Mouse (Mus musculus): ENCODE results near the gene Uba2.
"Not testable (repeated sequence)": the region's sequence is repeated elsewhere in the genome, so short reads cannot be mapped to it uniquely, and the experiment has no call there.

Uba2 gene

GRCm38 (mm10) chr7:34165999-34166398 is 3.4 kb downstream of the Uba2 start:
- no peak for DNase-seq

GRCm38 (mm10) chr7:34164671-34165070 is 4.7 kb downstream of the Uba2 start:
- no peak for DNase-seq

- DNase-seq: no peak
These were observed 10.2 kb downstream of the Uba2 start for GRCm38 (mm10) chr7:34159167-34159566.

- no peak for DNase-seq
These were observed 11.4 kb downstream of the Uba2 start for GRCm38 (mm10) chr7:34157994-34158393.

GRCm38 (mm10) chr7:34147193-34147592 is 22.2 kb downstream of the Uba2 start:
- no peak for DNase-seq

GRCm38 (mm10) chr7:34141123-34141522 is 28.3 kb downstream of the Uba2 start:
- no peak for DNase-seq

GRCm38 (mm10) chr7:34139493-34139892 is 29.9 kb downstream of the Uba2 start:
- no peak for DNase-seq

GRCm38 (mm10) chr7:34134336-34134735 is 35.1 kb downstream of the Uba2 start:
- DNase-seq: no peak

GRCm38 (mm10) chr7:34133117-34133762 is 36.2 kb downstream of the Uba2 start, which contains the start of gene Wtip:
Wtip (minus strand) TSS chr7:34133268.
- DNase-seq: peak; percentile 85 to 92

- peak; percentile 16 to 53 for DNase-seq
These were observed 36.9 kb downstream of the Uba2 start for GRCm38 (mm10) chr7:34132355-34133079.

GRCm38 (mm10) chr7:34131959-34132354 is 37.4 kb downstream of the Uba2 start:
- no peak for DNase-seq

- no peak for DNase-seq
These were observed 38.3 kb downstream of the Uba2 start for GRCm38 (mm10) chr7:34131118-34131517.

- no peak for DNase-seq
These were observed 43.1 kb downstream of the Uba2 start for GRCm38 (mm10) chr7:34126291-34126690.

- no peak for DNase-seq
These were observed 44.1 kb downstream of the Uba2 start for GRCm38 (mm10) chr7:34125346-34125745.

GRCm38 (mm10) chr7:34122987-34123720 is 46.2 kb downstream of the Uba2 start:
- peak in 1 of 2 experiments; percentile 21 for DNase-seq

GRCm38 (mm10) chr7:34120636-34121035 is 48.8 kb downstream of the Uba2 start:
- not testable (repeated sequence) for DNase-seq

- DNase-seq: no peak
These were observed 52.8 kb downstream of the Uba2 start for GRCm38 (mm10) chr7:34116601-34117000.

GRCm38 (mm10) chr7:34109190-34109589 is 60.2 kb downstream of the Uba2 start:
- DNase-seq: no peak

GRCm38 (mm10) chr7:34101276-34101675 is 68.1 kb downstream of the Uba2 start:
- DNase-seq: no peak

GRCm38 (mm10) chr7:34100002-34100401 is 69.4 kb downstream of the Uba2 start:
- DNase-seq: no peak

- no peak for DNase-seq
These were observed 74.4 kb downstream of the Uba2 start, which contains the start of gene Scgb1b30 for GRCm38 (mm10) chr7:34094911-34095481. Scgb1b30 (plus strand) TSS chr7:34095431.

Measured in kidney, postnatal 36 days (tissue).